Mouse (Mus musculus) kidney, postnatal 4 days (tissue): ENCODE data around the gene Cobll1.
A peak's percentile ranks its signal among the peaks of the same experiment; 100 is the strongest.

Experiments
- DNase-seq, 2 experiments: peaks; one replicate each; pipeline ENCODE4 v3.0.0; 2021; ENCODE audit warnings: mixed read lengths in 2 of 2

Gene Cobll1

DNA sequence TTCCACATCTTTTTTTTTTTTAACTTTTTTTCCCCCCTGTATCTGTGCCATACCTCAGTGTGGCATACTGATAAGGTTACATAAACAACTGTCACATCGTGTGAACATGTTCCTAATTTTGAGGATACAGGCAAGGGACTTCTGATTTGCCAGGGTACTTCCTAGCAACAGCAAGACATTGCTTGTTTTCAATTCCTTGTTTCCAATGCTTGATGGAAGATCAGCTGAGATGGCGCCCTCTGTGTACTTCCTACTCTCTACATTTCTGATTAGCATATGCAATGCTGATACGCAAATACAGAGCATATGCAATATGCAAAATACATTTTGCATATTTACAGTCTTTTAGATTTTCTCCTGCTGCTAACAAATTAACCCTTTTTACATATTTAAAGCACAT lies 152.0 kb downstream of the Cobll1 start:
- DNase-seq = no peak

DNA sequence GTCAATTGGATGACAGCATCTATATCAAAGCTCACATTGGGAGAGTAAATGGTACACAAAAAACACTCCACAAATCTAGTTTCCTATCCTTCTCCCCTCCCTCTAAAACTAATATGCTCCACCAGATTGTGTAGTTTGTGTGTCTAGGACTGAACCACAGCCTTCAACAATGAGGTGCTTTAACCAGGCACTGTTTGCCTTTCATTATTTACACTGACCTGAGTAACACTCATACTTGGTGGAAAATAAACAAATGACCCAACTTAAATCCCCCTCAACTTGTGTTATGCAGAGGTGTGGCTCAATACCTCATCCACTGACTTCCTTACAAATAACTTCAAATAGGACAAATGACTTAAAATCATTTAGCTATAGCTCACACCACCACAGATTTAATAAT lies 155.8 kb downstream of the Cobll1 start:
- no peak for DNase-seq

GRCm38 (mm10) chr2:65077544-65077943 lies 161.7 kb downstream of the Cobll1 start:
- no peak for DNase-seq

DNA sequence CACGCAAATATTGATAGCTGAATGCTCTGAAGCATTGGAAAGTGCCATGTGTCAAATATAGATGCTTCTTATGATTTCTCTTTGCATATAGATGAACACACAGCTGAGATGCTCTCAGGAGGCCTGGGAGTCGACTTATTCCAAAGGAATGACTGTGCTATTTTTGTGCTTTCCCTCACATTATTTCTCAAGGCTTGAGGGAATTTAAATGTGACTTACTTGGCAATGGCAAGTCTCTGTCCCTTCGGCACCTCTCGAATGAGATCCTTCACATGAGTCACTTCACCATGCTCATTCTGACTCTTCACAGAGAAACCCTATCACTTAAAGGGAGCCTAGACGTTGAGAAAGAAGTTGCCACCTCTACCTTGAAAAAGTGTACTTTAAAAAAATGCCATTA lies 163.4 kb downstream of the Cobll1 start:
- no peak for DNase-seq

DNA sequence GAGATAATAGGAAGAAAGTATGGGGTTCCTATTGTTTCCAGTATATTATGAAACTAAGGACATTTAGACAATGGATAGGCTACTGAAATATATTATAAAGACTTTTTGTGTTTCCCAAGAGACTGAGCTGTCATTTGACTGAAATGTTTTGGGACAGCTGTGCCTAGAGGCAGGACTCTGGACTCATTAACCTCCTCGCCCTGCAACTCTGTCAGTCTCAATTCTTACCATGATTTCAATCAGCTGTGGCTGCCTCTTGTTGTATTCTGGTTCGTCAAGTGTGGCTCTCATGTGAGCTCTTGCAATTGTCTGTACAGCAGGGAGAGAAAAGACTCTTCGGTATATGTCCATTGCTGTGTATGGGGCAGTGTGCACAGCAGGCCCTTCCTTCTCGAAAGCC lies 163.8 kb downstream of the Cobll1 start:
- DNase-seq = peak in 1 of 2 experiments; percentile 18

GRCm38 (mm10) chr2:65072205-65072604 lies 167.0 kb downstream of the Cobll1 start:
- no peak for DNase-seq

- no peak for DNase-seq
Observed at GRCm38 (mm10) chr2:65053764-65054163, 185.4 kb downstream of the Cobll1 start.

DNA sequence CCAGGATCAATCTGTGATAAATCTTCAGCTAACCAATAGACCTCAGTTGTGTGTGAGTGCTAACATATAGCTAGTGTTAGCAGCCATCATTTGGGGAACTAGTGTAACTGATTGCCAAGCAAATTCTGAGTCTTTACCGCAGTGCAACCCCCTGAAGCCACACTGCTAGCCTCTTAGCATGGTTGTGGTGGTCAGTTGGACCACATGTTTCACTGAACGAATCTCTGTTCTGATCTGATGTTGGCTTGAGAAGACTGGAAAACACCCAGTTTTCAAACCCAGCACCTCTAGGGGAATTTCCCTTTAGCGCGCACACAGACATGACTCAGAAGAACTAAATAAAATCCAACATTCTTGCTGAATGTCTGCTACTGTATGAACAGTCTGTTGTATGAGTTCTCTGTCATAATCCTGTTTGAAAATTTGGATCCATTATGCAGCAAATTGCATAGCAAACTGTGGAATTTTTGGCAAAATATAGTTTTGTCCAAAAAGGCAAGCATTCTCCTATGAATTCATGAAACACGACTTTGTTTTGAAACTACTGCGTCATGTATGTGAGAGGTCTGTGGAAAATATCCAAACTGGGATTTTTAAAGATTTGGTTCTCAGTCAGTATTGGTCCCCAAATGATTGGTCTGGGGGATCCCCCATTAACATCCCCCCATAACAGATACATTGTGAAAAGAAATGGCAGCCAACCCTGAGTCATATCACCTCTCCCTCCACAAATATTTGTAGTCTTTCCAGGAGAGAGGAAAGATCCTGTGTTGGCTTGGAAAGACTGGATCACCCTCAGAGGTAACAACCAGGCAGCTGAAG lies 186.8 kb downstream of the Cobll1 start:
- no peak for DNase-seq

- DNase-seq = no peak
Observed at GRCm38 (mm10) chr2:65050776-65051175, 188.4 kb downstream of the Cobll1 start.

DNA sequence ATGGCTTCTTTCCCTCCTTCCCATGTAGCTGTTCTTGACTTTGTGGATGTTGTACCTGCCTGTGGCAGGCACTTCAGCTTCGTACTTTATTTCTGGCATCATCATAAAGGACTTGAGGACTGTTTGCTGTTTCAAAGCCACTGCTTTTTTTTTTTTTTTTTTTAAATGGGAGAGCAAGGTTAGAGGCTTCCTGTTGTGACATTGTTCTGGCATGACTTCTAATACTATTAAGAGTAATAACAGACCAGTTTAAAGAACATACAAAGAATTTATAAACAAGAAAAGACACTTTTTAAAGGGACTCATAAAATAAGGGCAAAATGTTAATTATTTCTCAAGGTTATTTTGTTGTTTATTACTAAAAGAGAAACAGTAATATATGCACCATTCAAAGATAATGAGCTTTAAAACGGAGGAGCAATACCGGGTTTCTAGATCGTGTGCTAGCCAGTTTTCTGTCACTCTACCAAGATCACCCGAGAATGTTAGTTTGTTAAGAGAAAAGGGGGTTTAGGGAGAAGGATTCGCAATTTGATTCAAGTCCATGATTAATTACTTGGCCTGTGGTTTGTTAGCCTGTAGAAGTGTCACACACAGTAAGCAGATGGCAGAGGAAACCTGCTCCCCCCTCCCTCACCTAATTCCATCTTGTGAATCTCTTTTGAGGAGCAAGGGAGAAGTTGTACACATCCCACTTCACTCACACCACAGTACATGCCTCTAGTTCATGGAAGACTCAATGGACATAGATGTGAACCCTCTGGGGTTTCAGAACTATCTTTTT lies 190.8 kb downstream of the Cobll1 start:
- peak in 1 of 2 experiments; percentile 20 for DNase-seq
